Mouse (Mus musculus) Muller cell, postnatal 12 days (primary cell): ENCODE results near the gene Cd8b1.

Experiments
- DNase-seq: peaks from one replicate; pipeline ENCODE4 v3.0.0-alpha.2; 2015; ENCODE audit errors: inconsistent ontology term

Gene Cd8b1

GRCm38 (mm10) chr6:71351201-71351600 lies 28.6 kb downstream of the Cd8b1 start:
- DNase-seq: no peak

- no peak for DNase-seq
Observed at GRCm38 (mm10) chr6:71352201-71352600, 29.6 kb downstream of the Cd8b1 start.

GRCm38 (mm10) chr6:71352866-71353427 lies 30.4 kb downstream of the Cd8b1 start:
- no peak for DNase-seq

- no peak for DNase-seq
Observed at GRCm38 (mm10) chr6:71353722-71354121, 31.1 kb downstream of the Cd8b1 start.

GRCm38 (mm10) chr6:71357493-71357892 lies 34.9 kb downstream of the Cd8b1 start:
- DNase-seq: no peak

GRCm38 (mm10) chr6:71360221-71360620 lies 37.6 kb downstream of the Cd8b1 start:
- no peak for DNase-seq

GRCm38 (mm10) chr6:71360751-71361150 lies 38.2 kb downstream of the Cd8b1 start:
- DNase-seq: no peak

- no peak for DNase-seq
Observed at GRCm38 (mm10) chr6:71361156-71361670, 38.6 kb downstream of the Cd8b1 start.

GRCm38 (mm10) chr6:71363995-71364394 lies 41.4 kb downstream of the Cd8b1 start:
- DNase-seq: no peak

GRCm38 (mm10) chr6:71369416-71369815 lies 46.8 kb downstream of the Cd8b1 start:
- no peak for DNase-seq

- DNase-seq: no peak
Observed at GRCm38 (mm10) chr6:71371085-71371605, 48.6 kb downstream of the Cd8b1 start.

- no peak for DNase-seq
Observed at GRCm38 (mm10) chr6:71372041-71372720, 49.6 kb downstream of the Cd8b1 start.

- DNase-seq: no peak
Observed at GRCm38 (mm10) chr6:71373249-71373775, 50.7 kb downstream of the Cd8b1 start, which contains the start of gene Cd8a. Cd8a (plus strand) TSS chr6:71373427.

- no peak for DNase-seq
Observed at GRCm38 (mm10) chr6:71374311-71374829, 51.8 kb downstream of the Cd8b1 start.

GRCm38 (mm10) chr6:71374921-71375320 lies 52.3 kb downstream of the Cd8b1 start:
- DNase-seq: no peak

- no peak for DNase-seq
Observed at GRCm38 (mm10) chr6:71376711-71377110, 54.1 kb downstream of the Cd8b1 start.

- no peak for DNase-seq
Observed at GRCm38 (mm10) chr6:71381654-71382053, 59.1 kb downstream of the Cd8b1 start.
